Mouse (Mus musculus) brain, embryonic 18.5 days (tissue): ENCODE data around the gene Sept9.

Experiments used
- DNase-seq: peaks from one replicate; pipeline ENCODE4 v3.0.0-alpha.2; 2012; ENCODE audit warnings: low read depth, low spot score

The Sept9 gene

GRCm38 (mm10) chr11:117175472-117175871 lies 24.0 kb upstream of the Sept9 start:
- DNase-seq, result no peak

GRCm38 (mm10) chr11:117176304-117176703 lies 23.2 kb upstream of the Sept9 start:
- no peak for DNase-seq

DNA sequence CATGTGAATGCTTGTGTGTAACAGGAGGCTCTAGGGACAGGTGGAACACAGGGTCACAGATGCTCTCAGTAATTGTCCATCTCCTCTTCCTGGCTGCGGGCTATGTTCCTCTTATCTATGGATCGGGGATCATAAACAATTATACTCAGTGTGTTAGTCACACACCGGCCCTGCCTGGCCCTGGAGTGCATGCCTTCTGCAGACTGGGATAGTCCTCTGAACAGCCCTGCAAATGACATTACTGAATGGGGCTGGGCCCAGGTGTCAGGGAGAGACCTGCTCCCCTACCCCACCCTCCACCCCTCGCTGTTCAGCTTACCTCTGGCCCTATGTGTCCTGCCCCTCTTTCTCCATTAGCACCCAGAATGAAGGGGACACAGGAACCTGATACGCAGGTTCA lies 22.6 kb upstream of the Sept9 start:
- DNase-seq, result no peak

GRCm38 (mm10) chr11:117177303-117177979 lies 22.0 kb upstream of the Sept9 start:
- DNase-seq, result peak; percentile 49

DNA sequence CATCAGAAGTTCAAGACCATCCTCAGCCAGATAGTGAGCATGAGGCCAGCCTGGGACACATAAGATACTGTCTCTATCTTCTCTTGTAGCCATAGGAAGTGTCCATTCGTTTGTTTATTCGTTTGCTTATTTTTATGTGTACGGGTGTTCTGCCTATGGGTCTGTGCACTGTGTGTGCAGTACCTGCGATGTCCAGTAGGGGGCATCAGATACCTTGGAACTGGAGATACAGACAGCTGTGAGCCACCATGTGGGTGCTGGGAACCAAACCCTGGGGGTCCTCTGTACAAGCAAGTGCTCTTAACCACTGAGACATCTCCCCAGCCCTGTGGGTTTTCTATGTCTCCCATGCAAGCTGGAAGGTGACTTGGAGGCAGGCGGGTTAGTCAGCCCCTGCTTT lies 19.6 kb upstream of the Sept9 start:
- DNase-seq, result no peak

DNA sequence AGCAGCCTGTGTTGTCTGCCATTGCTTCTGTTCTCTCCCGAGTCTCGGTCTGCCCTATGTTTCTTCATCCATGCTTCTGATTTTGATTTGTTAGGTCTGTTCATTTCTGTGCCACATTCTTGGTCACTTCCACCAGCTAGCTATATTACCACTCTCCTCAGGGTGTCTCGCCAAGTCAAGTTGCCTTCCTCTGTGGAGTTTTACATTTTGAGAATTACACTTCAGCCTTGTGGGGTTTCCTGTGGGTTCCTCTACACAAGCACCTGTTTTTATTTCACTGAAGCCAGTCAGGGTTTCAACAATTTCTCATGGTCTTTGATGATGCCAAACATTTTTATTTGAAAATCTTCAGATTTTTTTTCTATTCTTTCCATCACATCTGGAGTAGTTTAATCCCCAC lies 16.7 kb upstream of the Sept9 start:
- DNase-seq, result no peak

- DNase-seq, result no peak
Measured at GRCm38 (mm10) chr11:117183299-117183698, 16.2 kb upstream of the Sept9 start.

DNA sequence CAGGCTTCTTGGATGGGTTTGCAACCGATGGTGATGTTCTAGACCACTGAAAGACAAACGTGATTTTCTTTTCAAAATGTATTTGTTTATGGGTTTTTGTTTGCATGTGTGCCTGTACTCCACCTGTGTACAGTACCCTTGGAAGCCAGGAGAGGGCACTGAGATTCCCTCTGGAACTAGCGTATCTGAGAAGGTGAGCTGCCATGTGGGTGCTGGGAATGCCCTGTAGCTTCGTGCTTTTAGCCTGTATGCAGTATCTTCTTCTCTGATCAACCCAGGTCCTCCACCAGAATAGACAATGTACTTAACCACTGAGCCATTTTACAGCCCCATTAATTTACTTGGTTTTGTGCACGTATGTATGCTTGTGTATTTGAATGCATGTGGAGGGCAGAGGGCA lies 15.6 kb upstream of the Sept9 start:
- no peak for DNase-seq

- DNase-seq, result no peak
Measured at GRCm38 (mm10) chr11:117185076-117185933, 14.2 kb upstream of the Sept9 start.

DNA sequence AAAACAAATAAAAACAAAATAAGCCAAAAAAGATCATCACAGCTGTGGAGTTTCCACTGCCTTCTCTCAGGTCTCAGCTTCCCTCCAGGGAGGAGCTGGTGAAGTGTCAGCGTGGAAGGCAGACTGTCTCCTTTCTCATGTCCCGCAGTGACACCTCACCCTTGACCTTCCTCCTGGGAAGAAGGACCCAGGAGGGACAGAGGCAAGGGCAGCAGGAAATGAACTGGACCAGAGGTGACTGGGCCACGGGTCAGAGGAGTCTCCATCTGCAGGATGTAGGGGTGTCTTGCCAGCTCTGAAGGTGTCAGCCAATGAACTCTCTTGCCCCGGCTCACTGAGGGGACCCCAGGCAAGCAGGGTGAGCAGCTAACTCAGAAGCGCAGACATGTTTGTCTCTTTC lies 7.9 kb upstream of the Sept9 start:
- DNase-seq, result no peak

DNA sequence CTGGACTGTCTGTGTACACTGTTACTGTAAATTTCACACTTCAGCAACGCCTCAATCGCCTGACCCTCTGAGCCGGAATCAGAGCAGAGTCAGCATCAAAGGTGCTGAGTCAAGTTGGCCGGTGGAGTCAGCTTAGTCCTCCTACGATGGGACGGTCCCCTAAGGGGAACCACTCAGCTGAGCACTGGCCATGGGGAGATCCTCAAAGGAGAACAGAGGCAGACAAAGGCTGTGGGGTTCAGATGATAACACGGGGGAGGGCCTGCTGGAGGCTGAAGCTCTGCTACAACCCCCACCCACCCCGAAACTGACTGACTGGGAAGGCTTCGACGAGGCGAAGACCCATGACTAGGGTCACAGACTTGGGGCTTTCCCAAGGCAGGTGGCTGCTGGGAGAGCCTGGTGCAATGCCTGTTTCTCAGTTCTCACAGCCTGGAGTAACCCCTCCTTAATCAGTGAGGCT lies 5.0 kb upstream of the Sept9 start:
- no peak for DNase-seq

DNA sequence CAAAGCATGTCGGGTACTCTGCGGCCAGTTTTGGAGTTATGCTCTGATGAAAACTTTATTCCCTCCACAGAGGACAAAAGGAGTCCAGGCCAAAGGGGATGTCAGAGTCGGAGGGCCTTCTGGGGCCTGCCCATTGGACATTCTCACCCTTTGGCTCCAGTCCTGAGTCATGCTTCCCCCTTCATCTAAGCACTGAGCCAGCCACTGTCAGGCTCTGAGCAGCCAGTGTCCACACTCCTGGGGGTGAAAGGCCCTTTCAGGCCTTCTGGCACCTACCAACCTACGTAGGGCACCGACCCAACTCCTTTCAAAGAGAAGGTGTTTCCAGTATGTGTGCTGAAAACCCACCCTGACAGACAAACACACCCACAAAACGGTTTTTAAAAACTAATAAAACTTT lies 3.8 kb upstream of the Sept9 start:
- no peak for DNase-seq

DNA sequence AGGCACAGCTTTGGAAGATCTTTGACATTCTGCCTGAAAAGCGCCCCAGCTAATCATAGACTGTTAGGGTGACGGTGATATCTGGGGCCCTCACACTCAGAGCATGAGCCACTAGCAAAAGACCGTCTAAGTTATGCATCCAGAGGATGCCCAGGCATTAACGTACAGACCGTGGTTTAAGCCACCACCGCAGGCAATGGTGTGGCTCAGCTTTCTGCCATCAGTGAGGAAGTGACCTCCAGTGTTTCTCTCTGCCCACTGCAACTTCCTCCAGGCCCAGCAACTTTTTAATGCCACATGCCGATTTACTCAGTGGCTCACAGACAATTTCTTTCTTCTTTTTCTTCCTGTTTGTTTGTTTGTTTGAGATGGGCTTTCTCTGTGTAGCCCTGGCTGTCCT lies 2.8 kb upstream of the Sept9 start:
- no peak for DNase-seq

DNA sequence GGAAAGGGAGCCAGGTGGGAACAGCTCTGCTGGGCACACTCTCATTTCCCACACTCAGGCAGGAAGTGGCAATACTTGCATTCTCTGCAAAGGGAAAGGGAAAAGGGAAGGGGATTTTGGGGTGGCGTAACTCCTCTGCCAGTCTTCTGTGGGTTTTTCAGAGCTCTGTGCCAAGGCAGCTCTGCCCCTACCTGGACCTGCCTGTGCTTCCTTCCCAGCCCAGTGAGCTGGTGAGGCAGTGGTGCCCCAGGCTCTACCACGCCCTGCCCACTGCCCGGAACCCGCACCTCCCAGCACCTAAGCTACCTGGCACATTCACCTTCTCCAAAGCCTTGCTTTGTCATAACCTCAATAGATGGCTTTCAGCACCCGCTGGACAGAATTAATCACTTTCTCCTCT lies 1.3 kb upstream of the Sept9 start:
- no peak for DNase-seq

DNA sequence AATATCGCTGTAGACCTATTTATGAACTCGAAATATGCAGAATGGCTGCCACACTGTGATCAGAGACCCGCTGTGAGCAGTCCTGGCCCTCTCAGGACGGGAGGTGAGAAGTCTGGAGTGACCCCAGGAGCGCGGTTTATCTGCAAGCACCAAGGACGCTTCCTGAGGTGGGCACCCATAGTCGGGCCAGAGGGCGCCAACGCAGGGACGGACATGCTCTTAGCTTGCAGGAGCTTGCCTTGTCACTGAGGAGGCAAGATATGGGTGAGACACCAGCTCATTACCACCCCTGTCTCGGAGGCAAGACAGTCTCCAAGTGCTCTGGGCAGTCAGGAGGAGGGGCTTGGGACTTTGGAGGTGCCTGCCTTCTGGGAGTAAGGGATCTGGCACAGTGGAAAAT lies 2.4 kb downstream of the Sept9 start:
- DNase-seq, result no peak

- no peak for DNase-seq
Measured at GRCm38 (mm10) chr11:117204606-117205005, 5.1 kb downstream of the Sept9 start.

DNA sequence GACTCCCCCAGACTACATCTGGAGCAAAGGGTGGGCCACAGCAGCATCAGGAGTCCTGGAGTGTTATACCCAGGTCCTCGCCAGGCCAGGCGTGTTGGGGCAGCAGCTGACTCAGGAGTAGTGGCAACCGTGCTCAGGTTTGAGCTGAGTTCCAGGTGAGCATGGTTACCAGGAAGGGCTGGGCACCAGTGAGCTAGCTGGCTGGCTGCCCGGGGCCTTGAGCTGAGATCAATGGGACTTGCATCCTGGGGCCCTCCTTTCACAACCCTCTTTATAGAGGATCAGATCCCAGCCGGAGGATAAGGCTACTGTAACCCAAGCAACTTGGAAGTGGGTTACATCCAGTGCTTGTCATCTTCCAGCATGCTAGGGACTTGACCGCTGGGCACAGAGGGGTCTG lies 5.6 kb downstream of the Sept9 start:
- DNase-seq, result no peak

- no peak for DNase-seq
Measured at GRCm38 (mm10) chr11:117205447-117205846, 6.0 kb downstream of the Sept9 start.

GRCm38 (mm10) chr11:117207436-117207835 lies 8.0 kb downstream of the Sept9 start:
- DNase-seq, result no peak

DNA sequence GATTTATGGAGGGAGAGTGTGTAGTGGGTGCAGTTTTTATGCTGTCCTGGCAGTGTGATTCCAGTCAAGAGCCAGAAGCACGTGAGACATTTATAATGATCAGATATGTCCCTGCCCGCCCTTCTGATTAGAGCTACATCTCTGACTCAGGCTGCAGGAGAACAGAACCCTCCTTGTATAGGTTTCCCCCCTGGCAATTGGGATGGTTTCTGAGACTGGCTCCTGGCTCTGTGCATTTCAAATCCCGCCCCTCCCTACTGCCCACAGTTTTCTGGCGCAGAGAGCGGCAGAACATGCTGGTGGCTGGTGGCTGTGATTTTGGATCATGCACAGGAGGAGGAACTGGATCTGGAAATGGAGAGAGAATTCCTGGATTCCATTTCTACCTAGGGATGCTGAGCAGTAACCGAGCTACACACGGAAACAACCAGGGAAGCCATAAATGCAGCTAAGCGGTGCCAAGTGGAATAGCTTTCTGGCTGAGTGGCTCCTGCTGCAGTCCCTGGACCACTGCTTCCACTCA lies 8.8 kb downstream of the Sept9 start:
- peak; percentile 8 for DNase-seq

GRCm38 (mm10) chr11:117216713-117217112 lies 17.3 kb downstream of the Sept9 start:
- no peak for DNase-seq

DNA sequence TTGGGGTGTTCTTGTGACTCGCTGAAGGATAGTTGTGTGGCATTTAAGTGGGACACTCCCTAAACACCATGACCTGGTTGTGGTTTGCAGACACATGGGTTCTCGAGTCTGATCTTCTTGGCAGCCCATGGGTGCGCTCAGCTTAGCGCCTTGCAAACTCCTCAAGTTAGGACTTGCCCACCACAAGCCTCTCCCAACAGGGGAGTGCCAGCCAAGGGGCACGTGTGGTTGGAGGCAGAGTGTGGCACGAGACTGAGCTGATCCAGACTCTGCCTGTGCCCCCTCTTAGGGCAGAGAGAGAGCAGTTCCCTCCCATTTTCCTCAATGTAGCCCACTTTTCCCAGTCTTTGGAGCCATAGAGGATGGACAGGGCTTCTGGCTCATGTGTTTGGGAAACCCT lies 18.6 kb downstream of the Sept9 start:
- DNase-seq, result no peak

DNA sequence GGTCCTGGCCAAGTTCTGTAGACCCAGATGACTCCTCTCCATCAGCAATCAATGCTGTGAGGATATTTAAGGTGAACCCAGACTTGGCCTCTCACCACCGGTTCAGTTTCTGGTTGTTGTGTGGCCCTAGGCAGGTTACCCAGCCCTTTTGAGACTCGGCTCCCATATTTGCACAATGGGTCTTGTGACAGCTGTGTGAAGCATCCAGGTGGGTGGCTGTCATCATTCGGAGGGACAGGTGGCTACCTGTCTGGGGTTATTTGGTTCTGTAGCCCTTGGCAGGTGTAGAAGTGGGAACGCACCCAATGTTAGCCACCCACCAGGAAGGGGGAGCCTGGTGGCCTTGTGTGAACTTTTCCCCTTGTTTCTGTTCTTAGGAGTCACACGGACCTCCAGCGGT lies 19.0 kb downstream of the Sept9 start:
- no peak for DNase-seq
